Mouse (Mus musculus) embryo, embryonic 10.5 days (tissue): ENCODE measurements around the gene Cmah.
"Not testable (repeated sequence)": the region's sequence is repeated elsewhere in the genome, so short reads cannot be mapped to it uniquely, and the experiment has no call there.

Experiments used
- DNase-seq: peaks from one replicate; pipeline ENCODE4 v3.0.0-alpha.2; 2015; ENCODE audit warnings: low spot score

Cmah gene

GRCm38 (mm10) chr13:24340462-24340861, 13.3 kb downstream of the Cmah start:
- DNase-seq: no peak

GRCm38 (mm10) chr13:24342091-24342490, 14.9 kb downstream of the Cmah start:
- DNase-seq: no peak

- no peak for DNase-seq
Observed at GRCm38 (mm10) chr13:24353004-24353403, 25.8 kb downstream of the Cmah start.

- no peak for DNase-seq
Observed at GRCm38 (mm10) chr13:24354751-24355150, 27.5 kb downstream of the Cmah start.

GRCm38 (mm10) chr13:24359181-24359580, 32.0 kb downstream of the Cmah start:
- DNase-seq: no peak

GRCm38 (mm10) chr13:24365191-24365590, 38.0 kb downstream of the Cmah start:
- DNase-seq: no peak

GRCm38 (mm10) chr13:24372893-24373599, 45.8 kb downstream of the Cmah start:
- DNase-seq: no peak

GRCm38 (mm10) chr13:24374606-24375005, 47.4 kb downstream of the Cmah start:
- not testable (repeated sequence) for DNase-seq

- DNase-seq: no peak
Observed at GRCm38 (mm10) chr13:24375320-24376203, 48.4 kb downstream of the Cmah start.

GRCm38 (mm10) chr13:24380713-24381112, 53.5 kb downstream of the Cmah start:
- DNase-seq: no peak

- DNase-seq: no peak
Observed at GRCm38 (mm10) chr13:24383885-24384284, 56.7 kb downstream of the Cmah start.

- no peak for DNase-seq
Observed at GRCm38 (mm10) chr13:24391892-24392291, 64.7 kb downstream of the Cmah start.

- DNase-seq: no peak
Observed at GRCm38 (mm10) chr13:24392655-24393054, 65.5 kb downstream of the Cmah start.

- DNase-seq: no peak
Observed at GRCm38 (mm10) chr13:24393055-24393454, 65.9 kb downstream of the Cmah start.

GRCm38 (mm10) chr13:24395815-24396214, 68.6 kb downstream of the Cmah start:
- no peak for DNase-seq

GRCm38 (mm10) chr13:24397181-24397580, 70.0 kb downstream of the Cmah start:
- DNase-seq: no peak

- DNase-seq: no peak
Observed at GRCm38 (mm10) chr13:24398488-24398887, 71.3 kb downstream of the Cmah start.

GRCm38 (mm10) chr13:24401821-24402220, 74.6 kb downstream of the Cmah start:
- not testable (repeated sequence) for DNase-seq

GRCm38 (mm10) chr13:24403054-24403453, 75.8 kb downstream of the Cmah start:
- DNase-seq: no peak

- DNase-seq: no peak
Observed at GRCm38 (mm10) chr13:24406847-24407246, 79.6 kb downstream of the Cmah start.

- DNase-seq: no peak
Observed at GRCm38 (mm10) chr13:24414635-24415206, 87.5 kb downstream of the Cmah start.

GRCm38 (mm10) chr13:24415506-24416206, 88.5 kb downstream of the Cmah start:
- no peak for DNase-seq
